Mouse (Mus musculus): ENCODE data around the gene Sorcs1. TPM values are rescaled to one million over a fixed set of nuclear protein-coding genes. Genes with fewer than 3 reads are reported as not detected.

Sorcs1 gene
- polyA plus RNA-seq, 1 experiment from 2014 or later = 16.8 TPM

GRCm38 (mm10) chr19:50294205-50294604, 384.2 kb downstream of the Sorcs1 start:
- WGBS = 87% methylated on average over 7 of the region's 7 CpGs
- DNase-seq (ENCODE audit: low spot score) (no peak), ATAC-seq (ENCODE audit: low FRiP score) (no peak)
- Histone ChIP-seq H3K4me1 (replicated peaks; ENCODE audit: control insufficient read depth, insufficient read depth, low read length) (no peaks in the 10 kb centered on the region), H3K4me3 (replicated peaks; ENCODE audit: low read length) (no peak overlapping the region), H3K27me3 (ENCODE audit: control insufficient read depth, insufficient read depth, low read length) (no peaks in the 10 kb centered on the region), H3K36me3 (replicated peaks; ENCODE audit: control insufficient read depth, insufficient read depth) (no peaks in the 10 kb centered on the region), H3K9ac (no peak overlapping the region), H3K4me2 (replicated peaks) (no peak overlapping the region), H3K27ac (no peak overlapping the region), H3K9me3 (ENCODE audit: control insufficient read depth, low read length) (no peaks in the 10 kb centered on the region)

GRCm38 (mm10) chr19:50264450-50264849, 414.0 kb downstream of the Sorcs1 start:
- ATAC-seq (ENCODE audit: low FRiP score) (no peak), DNase-seq (ENCODE audit: low spot score) (peak; percentile 76)
- Histone ChIP-seq H3K9me3 (ENCODE audit: control insufficient read depth, low read length) (no peaks in the 10 kb centered on the region), H3K27ac (no peak overlapping the region), H3K4me1 (replicated peaks; ENCODE audit: control insufficient read depth, insufficient read depth, low read length) (0 out of 2 replicates have a peak, but pooled peaks cover 6% of the 10 kb centered on the region), H3K36me3 (replicated peaks; ENCODE audit: control insufficient read depth, insufficient read depth) (no peaks in the 10 kb centered on the region), H3K27me3 (ENCODE audit: control insufficient read depth, insufficient read depth, low read length) (no peaks in the 10 kb centered on the region), H3K9ac (no peak overlapping the region), H3K4me2 (replicated peaks) (no peak overlapping the region), H3K4me3 (replicated peaks; ENCODE audit: low read length) (no peak overlapping the region)
- 79% methylated on average over 1 of the region's 1 CpGs for WGBS

- no peaks in the 10 kb centered on the region for H3K4me1 ChIP-seq (replicated peaks; ENCODE audit: control insufficient read depth, insufficient read depth, low read length)
- H3K4me2 ChIP-seq (replicated peaks) = no peak overlapping the region
- no peaks in the 10 kb centered on the region for H3K27me3 ChIP-seq (ENCODE audit: control insufficient read depth, insufficient read depth, low read length)
- peak; percentile 89 for DNase-seq (ENCODE audit: low spot score)
- ATAC-seq (ENCODE audit: low FRiP score) = no peak
- H3K9me3 ChIP-seq (ENCODE audit: control insufficient read depth, low read length) = no peaks in the 10 kb centered on the region
- H3K4me3 ChIP-seq (replicated peaks; ENCODE audit: low read length) = no peak overlapping the region
- no peak overlapping the region for H3K27ac ChIP-seq
- no peak overlapping the region for H3K9ac ChIP-seq
- 45% methylated on average over 16 of the region's 16 CpGs for WGBS
- no peaks in the 10 kb centered on the region for H3K36me3 ChIP-seq (replicated peaks; ENCODE audit: control insufficient read depth, insufficient read depth)
These were observed 419.6 kb downstream of the Sorcs1 start for GRCm38 (mm10) chr19:50258718-50259413.

- ATAC-seq (ENCODE audit: low FRiP score) (no peak), DNase-seq (ENCODE audit: low spot score) (no peak)
- no peaks in the 10 kb centered on the region for H3K9me3 ChIP-seq (ENCODE audit: control insufficient read depth, low read length)
- H3K4me3 ChIP-seq (replicated peaks; ENCODE audit: low read length) = no peak overlapping the region
- H3K36me3 ChIP-seq (replicated peaks; ENCODE audit: control insufficient read depth, insufficient read depth) = no peaks in the 10 kb centered on the region
- no peaks in the 10 kb centered on the region for H3K27me3 ChIP-seq (ENCODE audit: control insufficient read depth, insufficient read depth, low read length)
- no peak overlapping the region for H3K4me2 ChIP-seq (replicated peaks)
- H3K9ac ChIP-seq = no peak overlapping the region
- H3K27ac ChIP-seq = no peak overlapping the region
- 0 out of 2 replicates have a peak, but pooled peaks cover 7% of the 10 kb centered on the region for H3K4me1 ChIP-seq (replicated peaks; ENCODE audit: control insufficient read depth, insufficient read depth, low read length)
- 63% methylated on average over 5 of the region's 5 CpGs for WGBS
These were observed 458.0 kb downstream of the Sorcs1 start for GRCm38 (mm10) chr19:50220476-50220875.

- Histone ChIP-seq H3K27ac (peak overlapping the region; percentile 52), H3K9ac (no peak overlapping the region), H3K4me3 (replicated peaks; ENCODE audit: low read length) (no peak overlapping the region), H3K27me3 (ENCODE audit: control insufficient read depth, insufficient read depth, low read length) (no peaks in the 10 kb centered on the region), H3K4me2 (replicated peaks) (peak overlapping the region; percentile 21), H3K9me3 (ENCODE audit: control insufficient read depth, low read length) (no peaks in the 10 kb centered on the region), H3K4me1 (replicated peaks; ENCODE audit: control insufficient read depth, insufficient read depth, low read length) (peaks cover 11% of the 10 kb centered on the region; the same call in 1 of the 2 replicates), H3K36me3 (replicated peaks; ENCODE audit: control insufficient read depth, insufficient read depth) (no peaks in the 10 kb centered on the region)
- ATAC-seq (ENCODE audit: low FRiP score) (peak; percentile 82), DNase-seq (ENCODE audit: low spot score) (peak; percentile 58)
- WGBS = 20% methylated on average over 7 of the region's 7 CpGs
These were observed 463.8 kb downstream of the Sorcs1 start for GRCm38 (mm10) chr19:50214466-50215228.

GRCm38 (mm10) chr19:50210456-50210855, 468.0 kb downstream of the Sorcs1 start:
- Histone ChIP-seq H3K9ac (no peak overlapping the region), H3K27ac (no peak overlapping the region), H3K4me2 (replicated peaks) (no peak overlapping the region), H3K27me3 (ENCODE audit: control insufficient read depth, insufficient read depth, low read length) (no peaks in the 10 kb centered on the region), H3K36me3 (replicated peaks; ENCODE audit: control insufficient read depth, insufficient read depth) (no peaks in the 10 kb centered on the region), H3K4me3 (replicated peaks; ENCODE audit: low read length) (no peak overlapping the region), H3K9me3 (ENCODE audit: control insufficient read depth, low read length) (no peaks in the 10 kb centered on the region), H3K4me1 (replicated peaks; ENCODE audit: control insufficient read depth, insufficient read depth, low read length) (peaks cover 7% of the 10 kb centered on the region; the same call in 1 of the 2 replicates)
- WGBS = 59% methylated on average over 7 of the region's 7 CpGs
- DNase-seq (ENCODE audit: low spot score) (no peak), ATAC-seq (ENCODE audit: low FRiP score) (no peak)

- Histone ChIP-seq H3K4me1 (replicated peaks; ENCODE audit: control insufficient read depth, insufficient read depth, low read length) (no peaks in the 10 kb centered on the region), H3K4me2 (replicated peaks) (no peak overlapping the region), H3K36me3 (replicated peaks; ENCODE audit: control insufficient read depth, insufficient read depth) (no peaks in the 10 kb centered on the region), H3K9me3 (ENCODE audit: control insufficient read depth, low read length) (no peaks in the 10 kb centered on the region), H3K27ac (no peak overlapping the region), H3K27me3 (ENCODE audit: control insufficient read depth, insufficient read depth, low read length) (no peaks in the 10 kb centered on the region), H3K4me3 (replicated peaks; ENCODE audit: low read length) (no peak overlapping the region), H3K9ac (no peak overlapping the region)
- 60% methylated on average over 6 of the region's 6 CpGs for WGBS
- ATAC-seq (ENCODE audit: low FRiP score) (no peak), DNase-seq (ENCODE audit: low spot score) (no peak)
These were observed 474.1 kb downstream of the Sorcs1 start for GRCm38 (mm10) chr19:50204341-50204740.

GRCm38 (mm10) chr19:50196592-50196991, 481.9 kb downstream of the Sorcs1 start:
- no peak for ATAC-seq (ENCODE audit: low FRiP score)

GRCm38 (mm10) chr19:50185769-50186715, 492.4 kb downstream of the Sorcs1 start:
- Histone ChIP-seq H3K4me2 (replicated peaks) (no peak overlapping the region), H3K4me3 (replicated peaks; ENCODE audit: low read length) (no peak overlapping the region), H3K36me3 (replicated peaks; ENCODE audit: control insufficient read depth, insufficient read depth) (no peaks in the 10 kb centered on the region), H3K27me3 (ENCODE audit: control insufficient read depth, insufficient read depth, low read length) (no peaks in the 10 kb centered on the region), H3K4me1 (replicated peaks; ENCODE audit: control insufficient read depth, insufficient read depth, low read length) (no peaks in the 10 kb centered on the region), H3K9me3 (ENCODE audit: control insufficient read depth, low read length) (no peaks in the 10 kb centered on the region), H3K9ac (no peak overlapping the region), H3K27ac (no peak overlapping the region)
- DNase-seq (ENCODE audit: low spot score) (no peak), ATAC-seq (ENCODE audit: low FRiP score) (no peak; the same call in 1 of the 2 replicates)
- 29% methylated on average over 10 of the region's 10 CpGs for WGBS

More at GRCm38 (mm10) chr19:50196592-50196991, 481.9 kb downstream of the Sorcs1 start:
- WGBS = 76% methylated on average over 1 of the region's 1 CpGs
- Histone ChIP-seq H3K9ac (no peak overlapping the region), H3K27ac (no peak overlapping the region), H3K36me3 (replicated peaks; ENCODE audit: control insufficient read depth, insufficient read depth) (no peaks in the 10 kb centered on the region), H3K4me2 (replicated peaks) (no peak overlapping the region), H3K4me3 (replicated peaks; ENCODE audit: low read length) (no peak overlapping the region), H3K9me3 (ENCODE audit: control insufficient read depth, low read length) (no peaks in the 10 kb centered on the region), H3K4me1 (replicated peaks; ENCODE audit: control insufficient read depth, insufficient read depth, low read length) (no peaks in the 10 kb centered on the region), H3K27me3 (ENCODE audit: control insufficient read depth, insufficient read depth, low read length) (no peaks in the 10 kb centered on the region)
- DNase-seq (ENCODE audit: low spot score) = no peak

All from hindbrain, embryonic 14.5 days (tissue).